Mouse (Mus musculus) liver, embryonic 11.5 days (tissue): ENCODE data around the gene Ctnna2. TPM values are rescaled to one million over a fixed set of nuclear protein-coding genes. Genes with fewer than 3 reads are reported as not detected.

Experiments used
- ATAC-seq: fragments of 200-750 bp; cut with Nextera tagmentation; replicated peaks from 2 replicates; pipeline ENCODE4 v1.8.0; 2017; ENCODE audit warnings: moderate number of reproducible peaks, mild to moderate bottlenecking, moderate TSS enrichment, moderate library complexity; ENCODE audit not compliant: low FRiP score
- DNase-seq: peaks from one replicate; pipeline ENCODE4 v3.0.0-alpha.2; 2017; ENCODE audit warnings: low spot score
- H3K27ac ChIP-seq: fragments of 300-500 bp; sonication (generic); 2 replicates; pipeline ENCODE4 v1.5.1; 2014; ENCODE audit warnings: mild to moderate bottlenecking, low read depth, low read length, control low read depth
- H3K27me3 ChIP-seq: fragments of 300-500 bp; sonication (generic); replicated peaks from 2 replicates; pipeline ENCODE4 v1.6.1; 2014; ENCODE audit warnings: low read length, mixed read lengths; ENCODE audit not compliant: control insufficient read depth, insufficient read depth
- H3K36me3 ChIP-seq: fragments of 300-500 bp; sonication (generic); 2 replicates; pipeline ENCODE4 v1.6.1; 2014; ENCODE audit warnings: mild to moderate bottlenecking, low read length, moderate library complexity, mixed read lengths; ENCODE audit not compliant: control insufficient read depth, insufficient read depth
- H3K4me1 ChIP-seq: fragments of 300-500 bp; sonication (generic); replicated peaks from 2 replicates; pipeline ENCODE4 v1.6.1; 2014; ENCODE audit warnings: low read length, mixed read lengths; ENCODE audit not compliant: control insufficient read depth, insufficient read depth
- H3K4me2 ChIP-seq: fragments of 300-500 bp; sonication (generic); 2 replicates; pipeline ENCODE4 v1.6.1; 2014; ENCODE audit warnings: mild to moderate bottlenecking, control low read depth, moderate library complexity
- H3K4me3 ChIP-seq: fragments of 300-500 bp; sonication (generic); 2 replicates; pipeline ENCODE4 v1.5.1; 2014; ENCODE audit warnings: low read depth, low read length, control low read depth
- H3K9ac ChIP-seq: fragments of 300-500 bp; sonication (generic); 2 replicates; pipeline ENCODE4 v1.6.1; 2014; ENCODE audit warnings: low read depth, low read length, control low read depth
- H3K9me3 ChIP-seq: fragments of 300-500 bp; sonication (generic); 2 replicates; pipeline ENCODE4 v1.6.1; 2016; ENCODE audit warnings: low read length, inconsistent platforms, mixed read lengths; ENCODE audit not compliant: control insufficient read depth
- WGBS: fragments of 180-500 bp; shearing (Covaris S2); extraction: QIAGEN DNeasy Blood & Tissue Kit; methylation state at CpG from one replicate; pipeline ENCODE4 v1.1.7; 2014; 5-methylcytosine and 5-hydroxymethylcytosine counted together
- polyA plus RNA-seq: library from polyadenylated mRNA; unstranded; fragments of >200 nt; fragmentation: Nextera tagmentation; extraction: Ambion mirVana; gene quantifications from 2 replicates; pipeline ENCODE4 v1.2.1, GENCODE M21; 2014

Ctnna2 gene
- polyA plus RNA-seq, 1 experiment from 2014 or later = 1.9 TPM

DNA sequence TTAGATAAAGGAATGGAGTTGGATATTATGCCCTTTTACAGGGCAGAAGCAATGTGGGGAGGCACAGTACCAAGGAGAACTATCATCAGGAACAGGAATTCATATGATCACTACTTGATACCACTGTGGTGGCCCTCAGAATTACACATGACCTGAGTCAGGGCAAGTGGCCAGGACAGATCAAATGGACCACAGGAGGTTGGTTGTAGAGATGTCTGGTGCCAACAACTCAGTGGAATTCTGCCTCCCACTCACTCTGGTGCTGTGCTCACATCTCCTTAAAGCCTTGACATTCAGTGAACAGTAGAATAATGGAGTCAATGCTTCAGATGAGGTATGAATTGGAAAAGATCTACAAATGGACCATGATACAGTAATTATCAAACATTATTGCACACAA, 691.1 kb downstream of the Ctnna2 start:
- no peak for DNase-seq
- no peak overlapping the region for H3K4me2 ChIP-seq
- no peak for ATAC-seq
- H3K4me1 ChIP-seq = no peaks in the 10 kb centered on the region
- H3K4me3 ChIP-seq = no peak overlapping the region
- no peaks in the 10 kb centered on the region for H3K36me3 ChIP-seq
- H3K9ac ChIP-seq = no peak overlapping the region
- no peaks in the 10 kb centered on the region for H3K9me3 ChIP-seq
- H3K27me3 ChIP-seq = no peaks in the 10 kb centered on the region
- no peak overlapping the region for H3K27ac ChIP-seq

DNA sequence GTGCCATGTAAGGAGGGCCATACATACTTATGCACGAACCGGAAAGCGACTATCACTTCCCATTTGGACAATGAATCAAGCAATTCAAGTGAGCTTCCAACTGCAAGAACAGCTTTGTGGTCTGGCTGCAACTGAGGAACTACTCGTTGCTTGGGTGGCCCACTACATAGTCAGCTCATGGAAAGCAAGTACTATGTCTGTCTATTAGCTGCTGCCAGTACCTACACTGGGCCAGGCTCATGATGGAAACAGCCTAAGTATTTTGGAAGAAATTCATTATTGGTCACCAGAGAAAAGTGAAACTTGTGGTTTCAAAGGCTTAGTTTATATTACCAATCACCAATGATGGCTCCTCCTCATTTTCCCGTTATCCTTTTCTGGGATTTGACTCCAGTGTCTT, 693.2 kb downstream of the Ctnna2 start:
- WGBS = 77% methylated on average over 5 of the region's 5 CpGs
- ATAC-seq (no peak), DNase-seq (no peak)

DNA sequence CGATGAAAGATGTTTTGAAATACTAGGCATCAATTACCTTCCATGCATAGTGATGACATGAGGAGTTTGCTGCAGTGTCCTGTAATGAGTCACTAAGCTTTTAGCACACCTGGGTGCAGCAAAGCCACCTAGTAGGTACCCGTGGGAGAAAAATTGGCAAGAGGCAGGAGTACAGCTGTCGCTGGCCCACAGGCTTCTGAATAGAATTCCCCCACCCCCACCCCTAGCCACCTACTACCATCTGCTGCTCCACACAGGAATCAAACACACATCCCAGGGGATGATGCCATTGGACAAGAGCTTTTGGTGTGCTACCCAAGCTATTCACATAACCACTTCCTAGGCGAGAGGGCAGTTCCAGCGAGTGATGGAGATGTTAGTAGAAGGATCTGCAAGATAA, 700.7 kb downstream of the Ctnna2 start:
- H3K36me3 ChIP-seq = no peaks in the 10 kb centered on the region
- H3K9ac ChIP-seq = no peak overlapping the region
- H3K27ac ChIP-seq = no peak overlapping the region
- DNase-seq = no peak
- H3K4me1 ChIP-seq = no peaks in the 10 kb centered on the region
- no peak overlapping the region for H3K4me3 ChIP-seq
- 84% methylated on average over 5 of the region's 5 CpGs for WGBS
- no peak for ATAC-seq
- H3K4me2 ChIP-seq = no peak overlapping the region
- H3K9me3 ChIP-seq = no peaks in the 10 kb centered on the region
- H3K27me3 ChIP-seq = no peaks in the 10 kb centered on the region

More for the DNA sequence above, 693.2 kb downstream of the Ctnna2 start:
- Histone ChIP-seq H3K27ac (no peak overlapping the region), H3K4me1 (no peaks in the 10 kb centered on the region), H3K27me3 (no peaks in the 10 kb centered on the region), H3K4me2 (no peak overlapping the region), H3K36me3 (no peaks in the 10 kb centered on the region), H3K9me3 (no peaks in the 10 kb centered on the region), H3K4me3 (no peak overlapping the region), H3K9ac (no peak overlapping the region)

DNA sequence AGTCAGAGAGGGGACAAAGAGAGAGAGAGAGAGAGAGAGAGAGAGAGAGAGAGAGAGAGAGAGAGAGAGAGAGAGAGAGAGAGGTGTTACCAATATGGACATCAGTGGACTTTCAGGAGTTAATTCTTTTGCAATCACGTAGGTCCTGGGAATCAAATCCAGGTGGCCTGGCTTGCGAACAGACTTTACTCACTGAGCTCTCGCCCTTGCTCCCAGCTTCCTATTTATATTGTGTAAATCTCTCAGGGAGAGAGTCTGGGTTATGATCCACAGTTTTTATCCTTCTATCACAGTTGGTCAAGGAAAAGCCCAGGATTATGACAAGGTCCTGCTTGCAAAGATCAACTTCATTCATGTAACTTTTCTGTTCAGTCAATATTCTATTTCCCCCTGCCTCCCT, 714.3 kb downstream of the Ctnna2 start:
- Histone ChIP-seq H3K4me2 (no peak overlapping the region), H3K9ac (no peak overlapping the region), H3K4me3 (no peak overlapping the region), H3K9me3 (no peaks in the 10 kb centered on the region), H3K36me3 (no peaks in the 10 kb centered on the region), H3K4me1 (no peaks in the 10 kb centered on the region), H3K27ac (no peak overlapping the region), H3K27me3 (no peaks in the 10 kb centered on the region)
- ATAC-seq (no peak), DNase-seq (no peak)
- WGBS = 58% methylated on average over 3 of the region's 3 CpGs

DNA sequence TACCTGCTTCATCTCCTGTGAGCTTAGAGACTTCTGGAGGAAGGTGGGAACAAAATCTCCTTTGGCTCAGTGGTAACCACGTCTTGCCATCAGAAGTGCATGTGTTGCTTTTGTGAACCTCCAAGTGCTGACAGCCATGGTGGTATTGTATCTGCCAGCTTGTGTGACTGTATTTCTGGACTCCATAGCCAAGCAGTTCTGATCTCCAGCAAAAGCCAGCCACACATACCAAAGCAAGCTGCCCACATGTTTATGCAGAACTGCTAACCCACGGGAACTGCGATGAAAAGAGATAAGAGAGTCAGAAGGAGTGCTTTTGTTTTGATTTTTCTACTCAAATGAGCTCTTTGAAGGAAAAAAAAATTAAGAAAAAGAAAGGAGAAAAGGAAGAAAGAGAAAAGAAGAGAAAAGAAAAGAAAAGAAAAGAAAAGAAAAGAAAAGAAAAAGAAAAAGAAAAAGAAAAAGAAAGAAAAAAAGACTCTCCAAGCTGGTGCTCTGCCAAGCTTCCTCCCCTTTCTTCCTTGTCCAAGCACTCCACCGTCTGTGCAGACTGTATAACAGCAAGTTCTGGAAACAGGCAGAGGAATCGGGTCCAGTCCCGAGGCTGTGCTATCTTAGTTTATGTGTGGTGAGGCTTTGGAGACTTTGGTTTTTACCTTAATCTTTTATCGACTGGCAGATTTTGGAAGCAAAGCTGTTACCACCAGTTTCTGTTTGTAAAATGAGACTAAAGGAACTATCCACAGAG, 722.0 kb downstream of the Ctnna2 start:
- no peaks in the 10 kb centered on the region for H3K9me3 ChIP-seq
- ATAC-seq (no peak), DNase-seq (no peak)

DNA sequence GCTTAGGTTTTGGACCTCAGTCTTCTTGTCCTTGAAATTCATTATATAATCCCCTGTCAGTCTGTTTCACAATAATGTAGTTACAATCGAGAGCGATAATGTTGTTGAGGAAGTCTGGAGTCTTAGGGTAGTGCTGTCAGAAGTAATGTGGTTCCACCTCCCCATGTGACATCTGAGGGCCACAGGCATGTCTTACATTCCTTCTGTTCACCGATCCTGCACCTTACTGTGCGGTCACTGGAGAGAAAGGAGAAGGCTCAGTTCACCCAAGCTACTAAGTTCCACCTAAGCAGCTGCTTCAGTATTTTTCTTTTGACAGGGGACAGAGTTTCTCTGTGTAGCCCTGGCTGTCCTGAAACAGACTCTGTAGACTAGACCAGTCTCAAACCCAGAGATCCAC, 723.2 kb downstream of the Ctnna2 start:
- Histone ChIP-seq H3K9ac (no peak overlapping the region), H3K36me3 (no peaks in the 10 kb centered on the region), H3K9me3 (no peaks in the 10 kb centered on the region), H3K27me3 (no peaks in the 10 kb centered on the region), H3K4me1 (no peaks in the 10 kb centered on the region), H3K4me3 (no peak overlapping the region), H3K4me2 (no peak overlapping the region), H3K27ac (no peak overlapping the region)
- ATAC-seq (no peak), DNase-seq (no peak)
- WGBS = 92% methylated on average over 4 of the region's 4 CpGs

More for the DNA sequence above, 722.0 kb downstream of the Ctnna2 start:
- Histone ChIP-seq H3K27me3 (no peaks in the 10 kb centered on the region), H3K9ac (no peak overlapping the region), H3K4me1 (no peaks in the 10 kb centered on the region), H3K4me3 (no peak overlapping the region), H3K36me3 (no peaks in the 10 kb centered on the region), H3K4me2 (no peak overlapping the region), H3K27ac (no peak overlapping the region)
- WGBS = 42% methylated on average over 7 of the region's 7 CpGs

DNA sequence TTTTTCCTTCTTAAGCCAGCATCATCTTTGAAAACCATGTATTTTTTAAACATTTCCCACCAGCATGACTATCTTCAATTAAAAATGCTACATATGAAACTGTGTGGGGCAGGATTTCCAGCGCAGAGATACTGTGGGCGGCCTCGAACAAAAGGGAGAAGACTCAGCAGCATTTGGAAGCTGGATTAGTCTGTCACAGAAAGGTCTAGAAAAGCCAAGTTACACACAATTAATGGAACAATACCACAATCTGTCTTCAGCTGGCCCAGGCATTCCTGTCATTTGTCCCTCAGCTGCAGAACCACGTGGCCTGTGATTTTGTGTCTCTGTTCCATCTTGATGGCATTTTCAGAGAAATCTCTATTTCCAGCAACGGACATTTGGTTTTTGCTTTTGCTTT, 726.0 kb downstream of the Ctnna2 start:
- no peak overlapping the region for H3K9ac ChIP-seq
- WGBS = 84% methylated on average over 5 of the region's 5 CpGs
- no peak overlapping the region for H3K4me2 ChIP-seq
- ATAC-seq (no peak), DNase-seq (no peak)
- no peaks in the 10 kb centered on the region for H3K9me3 ChIP-seq
- no peak overlapping the region for H3K27ac ChIP-seq
- no peaks in the 10 kb centered on the region for H3K27me3 ChIP-seq
- no peak overlapping the region for H3K4me3 ChIP-seq
- H3K4me1 ChIP-seq = no peaks in the 10 kb centered on the region
- H3K36me3 ChIP-seq = no peaks in the 10 kb centered on the region

DNA sequence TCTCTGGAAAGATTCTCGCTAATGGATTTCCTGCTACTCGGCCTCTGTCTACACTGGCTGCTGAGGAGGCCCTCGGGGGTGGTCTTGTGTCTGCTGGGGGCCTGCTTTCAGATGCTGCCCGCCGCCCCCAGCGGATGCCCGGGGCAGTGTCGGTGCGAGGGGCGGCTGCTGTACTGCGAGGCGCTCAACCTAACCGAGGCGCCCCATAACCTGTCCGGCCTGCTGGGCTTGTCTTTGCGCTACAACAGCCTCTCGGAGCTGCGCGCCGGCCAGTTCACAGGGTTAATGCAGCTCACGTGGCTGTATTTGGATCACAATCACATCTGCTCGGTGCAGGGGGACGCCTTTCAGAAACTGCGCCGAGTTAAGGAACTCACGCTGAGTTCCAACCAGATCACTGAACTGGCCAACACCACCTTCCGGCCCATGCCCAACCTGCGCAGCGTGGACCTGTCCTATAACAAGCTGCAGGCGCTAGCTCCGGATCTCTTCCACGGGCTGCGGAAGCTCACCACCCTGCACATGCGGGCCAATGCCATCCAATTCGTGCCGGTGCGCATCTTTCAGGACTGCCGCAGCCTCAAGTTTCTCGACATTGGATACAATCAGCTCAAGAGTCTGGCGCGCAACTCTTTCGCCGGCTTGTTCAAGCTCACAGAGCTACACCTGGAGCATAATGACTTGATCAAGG, 735.8 kb downstream of the Ctnna2 start:
- 2% methylated on average over 43 of the region's 43 CpGs for WGBS
- no peak; the same call in 1 of the 2 replicates for ATAC-seq
- no peak overlapping the region for H3K9ac ChIP-seq
- no peak overlapping the region for H3K27ac ChIP-seq
- H3K4me3 ChIP-seq = peak overlapping the region; percentile 41
- H3K4me1 ChIP-seq = no peaks in the 10 kb centered on the region
- no peaks in the 10 kb centered on the region for H3K9me3 ChIP-seq
- H3K4me2 ChIP-seq = peak overlapping the region; percentile 68
- H3K36me3 ChIP-seq = no peaks in the 10 kb centered on the region
- peak; percentile 37 for DNase-seq
- H3K27me3 ChIP-seq = peaks cover 55% of the 10 kb centered on the region
